Mouse (Mus musculus): ENCODE results near the gene Taar2. TPM values are rescaled to one million over a fixed set of nuclear protein-coding genes. Genes with fewer than 3 reads are reported as not detected.
A peak's percentile ranks its signal among the peaks of the same experiment; 100 is the strongest.

Gene Taar2
- total RNA-seq, 4 experiments from 2014 or later = not detected

DNA sequence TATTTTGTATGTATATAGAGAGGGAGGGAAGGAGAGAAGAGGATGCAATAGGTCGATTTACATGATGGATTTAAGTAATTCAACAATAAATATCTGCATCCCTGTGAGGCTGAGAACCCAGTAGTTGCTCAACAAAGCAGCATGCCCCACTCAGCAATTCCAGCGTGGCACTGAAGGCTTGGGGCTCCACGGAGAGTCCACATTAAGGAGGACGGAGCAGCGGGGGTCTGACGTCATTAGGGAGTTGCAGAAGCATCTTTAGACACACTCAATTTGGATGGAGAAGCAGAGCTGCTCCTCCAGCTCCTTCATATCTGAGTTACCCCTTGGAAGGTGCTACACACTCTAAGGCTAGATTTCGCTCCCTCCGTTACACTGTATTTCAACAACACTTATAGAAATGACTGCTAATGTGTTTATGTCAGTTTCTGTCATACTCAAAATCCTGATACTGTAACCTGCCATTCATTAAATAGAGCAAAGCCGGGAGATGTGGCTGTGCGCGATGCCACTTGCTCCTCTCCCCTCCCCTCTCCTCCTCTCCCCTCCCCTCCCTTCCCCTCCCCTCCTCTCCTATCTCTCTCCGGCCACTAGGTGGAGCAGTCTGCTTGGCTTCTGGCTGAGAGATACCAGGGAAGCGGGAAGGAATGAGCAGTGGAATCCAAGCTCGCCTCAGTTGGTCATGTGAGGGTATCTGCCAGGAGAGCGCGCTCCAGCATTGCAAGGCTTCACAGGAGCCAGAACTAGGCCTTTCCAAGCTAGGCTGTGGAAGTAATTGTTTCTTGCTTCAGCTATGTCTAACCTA, 40.7 kb downstream of the Taar2 start:
- DNase-seq (ENCODE audit: low spot score in 2 of 2) = peak; percentile 43 to 69

DNA sequence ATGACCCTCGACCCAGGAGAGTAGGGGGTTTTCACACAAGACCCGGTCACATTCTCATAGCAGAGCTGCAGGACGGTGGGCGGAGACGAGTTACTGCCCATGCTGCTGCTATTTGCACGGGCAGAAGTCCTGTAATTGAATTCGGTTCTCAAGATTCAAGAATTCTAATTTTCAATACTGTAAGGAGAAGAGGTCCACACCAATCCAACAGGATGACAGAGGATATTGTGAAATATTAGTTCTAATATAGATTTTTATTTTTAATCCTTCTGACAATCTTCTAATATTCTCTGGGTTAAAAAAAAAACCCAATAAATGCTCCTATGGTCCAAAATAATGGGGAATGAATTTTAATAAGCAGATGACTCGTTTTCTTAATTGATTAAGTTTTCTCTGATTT, 47.2 kb downstream of the Taar2 start, which contains the start of gene Taar6:
Gene Taar6, minus strand, starts transcription at position 101 of the 400 bp plus-strand sequence.
- DNase-seq (ENCODE audit: low spot score in 2 of 2) = no peak

- DNase-seq (ENCODE audit: low spot score in 2 of 2) = no peak
Measured at GRCm38 (mm10) chr10:23986419-23986818, 48.0 kb downstream of the Taar2 start.

Other genes starting within 250 kb of the Taar2 start
- 100 to 1,000 TPM; 110 to 313 (median 237) TPM for gene Rps12, start 151.3 kb upstream of the Taar2 start, total RNA-seq (2022)
- 10 to 100 TPM; 25.1 to 32.1 (median 29.6) TPM for gene Slc18b1, start 141.6 kb upstream of the Taar2 start, total RNA-seq (2022)
- gene Vnn3, start 87.1 kb upstream of the Taar2 start, total RNA-seq (2022) = under 1 TPM in 3 of 4 experiments, not detected in 1; 0.17 to 0.36 (median 0.35) TPM
- gene Vnn1, start 43.9 kb upstream of the Taar2 start, total RNA-seq (2022) = not detected
- not detected for gene Taar1, start 18.2 kb upstream of the Taar2 start, total RNA-seq (2022)
- not detected for gene Taar3, start 11.0 kb downstream of the Taar2 start, total RNA-seq (2022)
- not detected for gene Taar4, start 21.9 kb downstream of the Taar2 start, total RNA-seq (2022)
- not detected for gene Taar5, start 32.1 kb downstream of the Taar2 start, total RNA-seq (2022)
- not detected for gene Taar6, start 47.1 kb downstream of the Taar2 start, total RNA-seq (2022)
- not detected for gene Taar7a, start 54.9 kb downstream of the Taar2 start, total RNA-seq (2022)
- gene Taar7b, start 61.4 kb downstream of the Taar2 start, total RNA-seq (2022) = not detected
- not detected for gene Taar7d, start 88.7 kb downstream of the Taar2 start, total RNA-seq (2022)
- gene Taar7e, start 99.0 kb downstream of the Taar2 start, total RNA-seq (2022) = not detected
- not detected for gene Taar7f, start 110.9 kb downstream of the Taar2 start, total RNA-seq (2022)
- gene Taar8a, start 137.9 kb downstream of the Taar2 start, total RNA-seq (2022) = not detected
- not detected for gene Taar8b, start 153.7 kb downstream of the Taar2 start, total RNA-seq (2022)
- gene Taar8c, start 163.3 kb downstream of the Taar2 start, total RNA-seq (2022) = not detected
- not detected for gene Taar9, start 171.0 kb downstream of the Taar2 start, total RNA-seq (2022)
- gene Stx7, start 210.7 kb downstream of the Taar2 start, total RNA-seq (2022) = 100 to 1,000 TPM; 113 to 155 (median 140) TPM

Measured in layer of hippocampus, adult 8-10 months (tissue).